ENCODE assay signal across 19 mouse cellular contexts in the genomic region with DNA sequence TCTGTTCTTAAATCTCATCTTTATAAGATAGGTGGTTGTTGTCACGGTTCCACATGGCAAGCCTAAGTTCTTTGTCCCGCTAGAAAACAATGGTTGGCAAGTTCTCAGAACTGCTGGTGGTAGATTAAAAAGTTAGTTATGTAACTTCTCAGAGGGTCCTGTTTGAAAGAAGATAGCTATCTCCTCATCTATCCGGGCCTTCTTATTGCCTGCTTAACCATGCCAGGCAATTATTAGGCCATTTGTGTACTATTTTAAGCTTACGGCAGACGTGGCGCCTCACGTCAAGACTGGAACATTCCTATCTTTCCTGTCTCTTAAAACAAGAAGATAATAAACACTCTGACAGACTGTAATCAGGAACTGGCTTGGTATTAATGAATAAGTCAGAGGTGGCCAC.
DNase-seq lines count a peak whose midpoint lies in the region; ATAC-seq and TF ChIP-seq lines count a peak whose summit lies in the region.
"Had no signal": no experiment of that assay in that cellular context is flagged by ENCODE, and none has a peak within 500 bp of the region (broad histone marks: within the 10 kb centered on the region; RNA-seq: fewer than 3 reads in every experiment).

No protein-coding gene starts in this region.

- no peaks in the 10 kb centered on the region for H3K79me2 ChIP-seq in heart, adult 2 months (replicated peaks; ENCODE audit: control insufficient read depth, insufficient read depth, low read length)

- WGBS in heart, adult 2 months: 19% methylated on average over 7 of the region's 7 CpGs
- WGBS in intestine, embryonic 15.5 days: 71% methylated on average over 7 of the region's 7 CpGs

- no peak for TF ChIP-seq CTCF in heart, adult 2 months (IDR thresholded peaks at IDR 0.05)

- peak overlapping the region; percentile 41 for H3K27ac ChIP-seq in heart, adult 2 months
- no peak overlapping the region for H3K27ac ChIP-seq in intestine, embryonic 15.5 days
- H3K27ac ChIP-seq: embryonic facial prominence, embryonic 15.5 days; forebrain, embryonic 12.5 days; hindbrain, embryonic 15.5 days had no signal

- no peak for ATAC-seq in intestine, embryonic 15.5 days
- ATAC-seq: forebrain, postnatal 0 days; inflammation-experienced regulatory T-cells, adult 6 months had no signal

- DNase-seq in heart, adult 2 months: peak in 1 of 2 experiments; percentile 7
- DNase-seq in heart, postnatal 36 days: no peak
- DNase-seq in urinary bladder, postnatal 14 days (ENCODE audit: low spot score): peak; percentile 6
- DNase-seq in urinary bladder, adult 2 months (ENCODE audit: low spot score): no peak
- DNase-seq in lung, postnatal 10 days: peak; percentile 19
- DNase-seq in lung, postnatal 4 days: peak; percentile 7 to 28
- DNase-seq in embryo, embryonic 11 days: no peak
- DNase-seq: adrenal gland, adult 8-10 months; adrenal gland, postnatal 36 days; cerebellum, adult 2 months; cerebellum, postnatal 10 days; forebrain, postnatal 0 days; gastrocnemius, postnatal 14 days; kidney, adult 11 months had no signal

- no peaks in the 10 kb centered on the region for H3K9me3 ChIP-seq in intestine, embryonic 15.5 days
- H3K9me3 ChIP-seq: embryonic facial prominence, embryonic 15.5 days; forebrain, embryonic 12.5 days; hindbrain, embryonic 15.5 days had no signal

- no peaks in the 10 kb centered on the region for H3K27me3 ChIP-seq in heart, adult 2 months (ENCODE audit: control insufficient read depth, insufficient read depth, low read length)
- H3K27me3 ChIP-seq in intestine, embryonic 15.5 days (replicated peaks): no peaks in the 10 kb centered on the region
- H3K27me3 ChIP-seq: embryonic facial prominence, embryonic 15.5 days; forebrain, embryonic 12.5 days; hindbrain, embryonic 15.5 days had no signal

- H3K9ac ChIP-seq in heart, adult 2 months (ENCODE audit: low read depth, low read length): no peak overlapping the region
- no peak overlapping the region for H3K9ac ChIP-seq in intestine, embryonic 15.5 days
- H3K9ac ChIP-seq: embryonic facial prominence, embryonic 15.5 days; forebrain, embryonic 12.5 days; forebrain, postnatal 0 days; hindbrain, embryonic 15.5 days had no signal

- intact Hi-C loops in heart, adult 2 months (cut with DNase I): loop anchor here (5.0 kb wide), 1 partner anchor 37 kb away; no protein-coding TSS in a partner anchor
- intact Hi-C loops in heart, postnatal 36 days (cut with DNase I): no loop called here

- no peak for TF ChIP-seq EP300 in heart, adult 2 months (IDR thresholded peaks at IDR 0.05; ENCODE audit: insufficient read depth, low read depth, low read length)

- H3K36me3 ChIP-seq in heart, adult 2 months (ENCODE audit: control insufficient read depth, insufficient read depth, low read length): no peaks in the 10 kb centered on the region; the same call in 1 of the 2 replicates
- H3K36me3 ChIP-seq in intestine, embryonic 15.5 days: no peaks in the 10 kb centered on the region
- H3K36me3 ChIP-seq: embryonic facial prominence, embryonic 15.5 days; forebrain, embryonic 12.5 days; hindbrain, embryonic 15.5 days had no signal

- TF ChIP-seq POLR2A in heart, adult 2 months (IDR thresholded peaks at IDR 0.05; ENCODE audit: insufficient read depth, low read depth, low read length): no peak

- no peak overlapping the region for H3K4me3 ChIP-seq in heart, adult 2 months
- H3K4me3 ChIP-seq in intestine, embryonic 15.5 days (replicated peaks): no peak overlapping the region
- H3K4me3 ChIP-seq: embryonic facial prominence, embryonic 15.5 days; forebrain, embryonic 12.5 days; hindbrain, embryonic 15.5 days had no signal

- H3K4me2 ChIP-seq in intestine, embryonic 15.5 days (replicated peaks): no peak overlapping the region
- H3K4me2 ChIP-seq: embryonic facial prominence, embryonic 15.5 days; forebrain, embryonic 12.5 days; hindbrain, embryonic 15.5 days had no signal

- peaks cover 4% of the 10 kb centered on the region; the same call in 1 of the 2 replicates for H3K4me1 ChIP-seq in heart, adult 2 months (ENCODE audit: control insufficient read depth, insufficient read depth, low read length)
- H3K4me1 ChIP-seq in intestine, embryonic 15.5 days (replicated peaks): no peaks in the 10 kb centered on the region
- H3K4me1 ChIP-seq: embryonic facial prominence, embryonic 15.5 days; forebrain, embryonic 12.5 days; hindbrain, embryonic 15.5 days had no signal

Comparison
In these comparisons a context has a peak if more than half of its experiments do, and no peak if none do; other contexts are left out.
1. DNase-seq: peak in urinary bladder, postnatal 14 days (single experiment), lung, postnatal 10 days (single experiment) and lung, postnatal 4 days (2 of 2); none in heart, postnatal 36 days (0 of 2), urinary bladder, adult 2 months (single experiment) and embryo, embryonic 11 days (single experiment).